Mouse (Mus musculus): ENCODE data around the gene Srpr.

GRCm38 (mm10) chr9:35290417-35290816 lies 90.4 kb downstream of the Srpr start:
- TF ChIP-seq EP300 (IDR thresholded peaks at IDR 0.05; ENCODE audit: insufficient read depth, low read depth, low read length) = no peak
- TF ChIP-seq POLR2A (IDR thresholded peaks at IDR 0.05; ENCODE audit: insufficient read depth, low read depth, low read length) = no peak

All from heart, adult 2 months (tissue).